ENCODE assay signal across 25 mouse cellular contexts in the genomic region with DNA sequence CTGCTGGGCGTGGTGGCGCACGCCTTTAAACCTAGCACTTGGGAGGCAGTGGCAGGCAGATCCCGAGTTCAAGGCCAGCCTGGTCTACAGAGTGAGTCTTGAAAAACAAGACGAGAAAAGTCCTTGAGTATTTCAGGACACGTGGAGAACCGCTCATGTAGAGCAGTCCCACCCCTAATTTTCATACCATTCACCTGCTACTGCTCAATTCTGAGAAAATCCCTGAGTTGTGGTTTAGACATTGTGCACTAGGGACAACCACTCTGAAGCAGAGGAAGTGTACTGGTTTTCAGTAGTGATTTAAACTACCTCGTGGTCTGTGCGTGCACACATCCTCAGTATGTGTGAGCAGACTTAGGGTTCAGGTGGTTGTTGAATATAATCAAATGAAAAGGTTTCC.
"Had no signal": no experiment of that assay in that cellular context is flagged by ENCODE, and none has a peak within 500 bp of the region (broad histone marks: within the 10 kb centered on the region; RNA-seq: fewer than 3 reads in every experiment).

No protein-coding gene starts in this region.

- H3K27ac ChIP-seq: gastrocnemius, adult 2 months; heart, adult 2 months; heart, embryonic 13.5 days; hindbrain, embryonic 10.5 days; hindbrain, embryonic 12.5 days; hindbrain, embryonic 14.5 days; intestine, embryonic 15.5 days; limb, embryonic 12.5 days; liver, embryonic 13.5 days had no signal

- H3K9ac ChIP-seq: heart, embryonic 13.5 days; heart, embryonic 15.5 days; hindbrain, embryonic 12.5 days; hindbrain, embryonic 14.5 days; intestine, embryonic 15.5 days; limb, embryonic 12.5 days; liver, embryonic 13.5 days had no signal

- H3K4me2 ChIP-seq: heart, embryonic 11.5 days; heart, embryonic 13.5 days; heart, embryonic 15.5 days; hindbrain, embryonic 12.5 days; hindbrain, embryonic 14.5 days; intestine, embryonic 15.5 days; limb, embryonic 12.5 days; liver, embryonic 11.5 days; liver, embryonic 13.5 days had no signal

- H3K9me3 ChIP-seq: heart, embryonic 13.5 days; heart, embryonic 15.5 days; hindbrain, embryonic 10.5 days; hindbrain, embryonic 12.5 days; intestine, embryonic 15.5 days; limb, embryonic 12.5 days; liver, embryonic 13.5 days had no signal

- H3K27me3 ChIP-seq: heart, embryonic 13.5 days; heart, embryonic 15.5 days; hindbrain, embryonic 12.5 days; intestine, embryonic 15.5 days; limb, embryonic 12.5 days; liver, embryonic 13.5 days had no signal

- H3K4me3 ChIP-seq: gastrocnemius, adult 2 months; heart, adult 2 months; heart, embryonic 13.5 days; heart, embryonic 15.5 days; hindbrain, embryonic 10.5 days; hindbrain, embryonic 12.5 days; intestine, embryonic 15.5 days; limb, embryonic 12.5 days; liver, embryonic 13.5 days had no signal

- DNase-seq: gastrocnemius, adult 2 months; gastrocnemius, postnatal 10 days; gastrocnemius, postnatal 25 days; heart, adult 2 months; heart, postnatal 14 days; heart, postnatal 4 days; kidney, adult 18-20 months; kidney, adult 8-10 months; kidney, postnatal 10 days; kidney, postnatal 25 days; kidney, postnatal 4 days; layer of hippocampus, adult 9-11 months; layer of hippocampus, postnatal 36 days; left cerebral cortex, postnatal 4 days; liver; liver, embryonic 13.5 days had no signal

- H3K4me1 ChIP-seq: hindbrain, embryonic 10.5 days; hindbrain, embryonic 12.5 days; intestine, embryonic 15.5 days; limb, embryonic 12.5 days had no signal

- H3K36me3 ChIP-seq: intestine, embryonic 15.5 days; liver, embryonic 13.5 days had no signal
